Mouse (Mus musculus) mouse trophoblast stem cell (cell line): ENCODE results near the gene Sp2.

Experiments
- in situ Hi-C, 2 experiments: fragments of 300-500 bp; cut with MseI, MboI; formaldehyde crosslinking; loops; 2 replicates in 1 of 2; 3 replicates in 1 of 2; pipeline ENCODE4 v1.15.1; 2025

Gene Sp2

DNA sequence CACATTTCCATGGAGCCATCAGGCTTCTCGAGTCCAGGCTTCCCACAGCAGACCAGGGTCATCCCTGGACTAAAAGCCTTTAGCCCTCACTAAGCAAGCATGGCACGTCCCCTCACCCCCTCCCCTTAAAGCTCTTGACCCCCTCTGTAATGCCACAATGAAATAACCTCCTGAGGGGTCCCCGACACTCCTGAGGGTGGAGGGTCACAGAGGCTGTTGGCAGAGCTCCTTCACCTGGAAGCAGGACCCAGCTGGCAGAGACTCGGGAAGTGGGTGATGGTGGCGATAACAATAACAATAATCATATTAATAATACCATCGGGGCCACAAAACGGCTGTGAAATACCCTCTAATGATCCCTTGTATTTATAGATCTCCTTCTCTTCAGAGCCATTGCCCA lies at the start of gene Sp2:
Gene Sp2 (minus strand): TSS at position 101 of the 400 bp plus-strand sequence.
- in situ Hi-C loops = loop anchor here in 1 of 2 experiments (5.0 kb wide), 1 partner anchor 44 kb away; the partner anchor contains the start of gene Scrn2

DNA sequence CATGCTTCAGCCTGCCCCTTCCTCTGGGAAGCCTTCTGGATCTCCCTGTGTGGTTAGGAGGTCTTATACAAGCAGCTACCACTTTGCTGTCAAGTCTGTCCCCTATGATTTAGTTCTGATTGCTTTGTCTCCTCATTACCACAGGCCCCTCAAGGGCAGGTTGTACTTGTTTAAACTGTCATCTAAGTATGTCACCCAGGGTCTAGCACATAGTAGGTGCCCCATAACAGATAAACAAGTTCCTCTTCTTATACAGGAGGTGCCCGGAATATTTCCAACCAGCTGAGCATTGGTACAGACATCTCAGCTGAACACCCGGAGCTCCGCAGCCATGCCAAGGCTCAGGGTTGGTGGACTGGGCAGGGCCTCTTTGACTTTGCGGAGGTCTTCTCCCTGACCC lies 49.7 kb upstream of the Sp2 start:
- in situ Hi-C loops = no loop called here

DNA sequence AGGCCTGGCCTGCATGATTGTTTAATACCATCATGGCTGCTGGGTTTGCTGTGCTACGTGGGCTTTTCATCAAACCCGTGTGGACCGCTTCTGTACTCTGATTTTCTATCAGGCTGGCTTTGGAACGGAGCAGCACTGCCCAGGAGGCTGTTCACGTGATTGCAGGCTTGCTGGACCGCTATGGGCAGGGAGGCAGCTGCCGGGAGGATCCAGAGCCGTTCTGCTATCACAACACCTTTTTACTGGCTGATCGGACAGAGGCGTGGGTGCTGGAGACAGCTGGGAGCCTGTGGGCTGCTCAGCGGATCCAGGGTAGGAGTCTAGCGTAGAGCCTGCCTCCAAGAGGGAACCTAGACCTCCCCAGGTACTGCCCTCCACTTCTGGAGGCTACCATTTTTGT lies 49.2 kb upstream of the Sp2 start:
- in situ Hi-C loops = no loop called here

DNA sequence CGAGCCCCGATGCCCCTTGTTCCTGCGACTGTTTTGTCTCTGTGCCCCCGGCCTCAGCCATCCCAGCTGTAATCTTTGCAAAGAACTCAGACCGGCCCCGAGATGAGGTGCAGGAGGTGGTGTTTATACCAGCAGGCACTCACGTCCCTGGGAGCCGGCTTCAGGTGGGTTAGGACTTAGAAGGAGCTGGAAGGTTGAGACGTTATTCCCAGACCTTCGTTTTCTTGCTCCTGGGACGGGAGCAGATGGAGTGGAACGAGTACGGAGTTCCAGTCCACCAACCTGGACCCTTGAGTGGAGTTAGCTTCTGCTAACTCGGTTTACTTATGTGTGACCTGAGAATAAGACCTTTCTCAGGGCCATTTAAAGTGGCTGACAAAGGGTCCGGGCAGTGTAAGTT lies 47.7 kb upstream of the Sp2 start:
- in situ Hi-C loops = no loop called here

DNA sequence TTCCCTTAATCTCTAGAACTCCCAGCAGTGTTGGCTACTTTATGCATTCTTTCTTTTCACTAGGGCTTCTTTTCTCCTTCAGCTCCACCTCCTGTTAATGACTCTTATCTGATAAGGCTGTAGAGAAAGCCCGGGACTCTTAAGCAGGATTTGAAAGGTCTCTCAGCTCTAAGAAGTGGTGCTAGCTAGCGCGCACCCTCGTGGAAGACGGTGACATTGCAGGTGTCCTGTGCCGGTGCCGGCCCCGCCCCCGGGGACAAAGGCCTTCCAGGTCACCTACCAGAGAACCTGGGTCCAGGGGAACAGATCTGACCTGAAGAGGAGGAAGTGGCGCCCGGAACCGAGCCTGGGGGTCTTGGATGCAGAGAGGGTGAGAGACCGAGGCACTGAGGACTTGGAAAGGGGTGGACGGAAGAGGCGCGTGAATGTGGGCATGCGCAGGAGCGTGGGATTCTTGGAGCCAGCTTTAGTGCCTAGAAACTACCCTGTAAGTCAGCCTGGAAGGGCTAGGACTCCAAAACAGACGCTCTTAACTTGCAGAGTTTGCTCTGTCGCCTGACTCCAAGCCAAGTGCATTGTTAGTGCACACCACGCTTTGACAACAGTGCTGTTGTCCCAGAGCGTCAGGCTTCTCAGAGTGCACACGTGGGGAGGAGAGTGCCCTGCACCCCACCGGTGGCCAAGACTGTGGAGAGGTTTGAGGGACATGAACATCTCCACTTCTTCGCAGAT lies 47.1 kb upstream of the Sp2 start, which contains the start of gene Scrn2:
Gene Scrn2 (plus strand): TSS at position 253 of the 732 bp plus-strand sequence.
- in situ Hi-C loops = loop anchor here (5.0 kb wide), 2 partner anchors 43 to 48 kb away; partner anchors contain the start of gene Sp2 (in 1 of the 2)

DNA sequence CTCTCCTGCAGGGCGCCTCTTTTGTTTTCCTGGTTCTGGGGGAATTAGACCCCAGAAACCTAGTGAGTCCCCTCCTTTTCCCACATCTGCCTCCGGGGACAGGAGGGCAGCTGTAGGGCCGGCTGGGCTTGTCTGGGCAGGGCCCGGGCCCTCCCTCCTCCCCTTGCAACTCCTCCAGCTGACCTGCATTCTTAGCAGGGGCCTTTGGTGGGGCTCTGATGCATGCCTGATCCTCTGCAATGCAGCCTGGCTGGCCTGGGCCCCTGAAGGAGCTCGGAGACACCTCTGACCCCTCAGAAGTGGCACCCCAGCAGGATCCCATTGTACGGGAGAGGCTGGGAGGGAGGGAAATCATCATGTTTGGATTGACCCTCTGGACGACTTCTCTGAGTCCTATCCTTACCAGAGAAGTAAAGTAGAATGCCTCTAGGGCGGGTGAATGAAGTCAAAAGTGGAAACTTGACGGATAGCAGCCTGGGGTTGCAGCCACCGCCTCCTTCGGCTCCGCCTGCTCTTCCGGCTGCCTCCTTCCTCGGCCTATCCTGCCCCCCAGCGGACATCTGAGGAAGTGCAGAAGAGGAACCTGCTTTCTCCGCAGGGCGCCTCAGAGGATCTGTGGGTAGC lies 43.1 kb upstream of the Sp2 start:
- in situ Hi-C loops = loop anchor here (5.0 kb wide), 2 partner anchors 39 to 44 kb away; partner anchors contain the start of gene Sp2 (in 1 of the 2)

DNA sequence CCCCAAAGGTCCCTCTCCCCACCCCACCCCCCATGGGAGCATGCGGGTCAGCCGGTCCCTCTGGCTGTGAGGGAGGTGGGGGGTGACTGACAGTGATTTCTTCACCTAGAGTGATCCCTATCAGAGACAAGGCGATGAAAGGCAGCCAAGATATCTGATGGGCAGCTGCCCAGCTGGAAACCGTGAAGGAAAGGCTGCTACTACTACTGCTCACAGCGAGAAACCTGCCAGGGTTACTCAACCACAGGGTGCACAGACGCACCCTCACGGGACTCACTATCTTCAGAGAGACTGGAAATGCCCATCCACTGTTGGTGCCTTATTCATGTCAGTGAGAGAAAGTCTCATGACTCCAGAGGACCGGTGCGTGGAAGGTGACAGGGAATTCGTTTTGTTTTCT lies 42.2 kb upstream of the Sp2 start:
- in situ Hi-C loops = loop anchor here (5.0 kb wide), 2 partner anchors 38 to 43 kb away; partner anchors contain the start of gene Sp2 (in 1 of the 2)

DNA sequence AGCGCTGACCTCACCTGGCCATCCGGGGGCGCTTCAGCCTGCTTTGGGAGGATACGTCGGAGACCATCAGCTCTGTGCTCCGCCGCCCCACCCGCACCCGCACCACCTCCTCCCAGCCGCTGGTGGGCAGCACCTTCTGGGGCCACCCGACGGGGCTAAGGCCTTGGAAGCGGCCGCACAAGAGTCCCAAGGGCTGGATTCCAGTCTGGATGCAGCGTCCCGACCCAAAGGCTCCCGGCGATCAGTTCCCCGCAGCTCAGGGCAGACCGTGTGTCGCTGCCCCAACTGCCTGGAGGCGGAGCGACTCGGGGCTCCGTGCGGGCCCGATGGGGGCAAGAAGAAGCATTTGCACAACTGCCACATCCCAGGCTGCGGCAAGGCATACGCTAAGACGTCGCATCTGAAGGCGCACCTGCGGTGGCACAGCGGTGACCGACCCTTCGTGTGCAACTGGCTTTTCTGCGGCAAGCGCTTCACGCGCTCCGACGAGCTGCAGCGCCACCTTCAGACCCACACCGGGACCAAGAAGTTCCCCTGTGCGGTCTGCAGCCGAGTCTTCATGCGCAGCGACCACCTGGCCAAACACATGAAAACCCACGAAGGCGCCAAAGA lies 39.2 kb upstream of the Sp2 start:
- in situ Hi-C loops = no loop called here

DNA sequence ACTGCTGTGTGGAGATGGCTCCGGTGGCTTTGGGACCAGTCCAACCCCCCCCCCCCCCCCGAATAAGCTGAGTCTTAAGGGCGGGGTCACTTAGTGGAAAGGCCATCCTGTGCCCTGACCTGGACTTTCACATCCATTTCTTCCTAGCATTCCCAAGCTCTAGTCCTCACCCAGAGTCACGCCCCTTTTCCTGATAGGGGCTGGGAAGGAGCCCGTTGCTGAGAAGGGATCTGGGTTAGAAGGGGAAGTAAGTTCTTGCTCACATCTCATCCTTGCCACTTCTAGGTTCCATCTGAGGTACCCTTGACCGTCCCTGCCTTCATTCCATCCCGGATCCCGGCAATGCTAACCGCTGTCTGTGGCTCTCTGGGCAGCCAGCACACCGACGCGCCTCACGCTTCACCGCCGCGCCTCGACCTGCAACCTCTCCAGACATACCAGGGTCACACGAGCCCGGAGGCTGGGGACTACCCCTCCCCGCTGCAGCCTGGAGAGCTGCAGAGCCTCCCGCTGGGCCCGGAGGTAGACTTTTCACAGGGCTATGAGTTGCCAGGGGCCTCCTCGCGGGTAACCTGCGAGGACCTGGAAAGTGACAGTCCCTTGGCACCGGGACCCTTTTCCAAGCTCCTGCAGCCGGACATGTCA lies 38.5 kb upstream of the Sp2 start:
- in situ Hi-C loops = no loop called here

DNA sequence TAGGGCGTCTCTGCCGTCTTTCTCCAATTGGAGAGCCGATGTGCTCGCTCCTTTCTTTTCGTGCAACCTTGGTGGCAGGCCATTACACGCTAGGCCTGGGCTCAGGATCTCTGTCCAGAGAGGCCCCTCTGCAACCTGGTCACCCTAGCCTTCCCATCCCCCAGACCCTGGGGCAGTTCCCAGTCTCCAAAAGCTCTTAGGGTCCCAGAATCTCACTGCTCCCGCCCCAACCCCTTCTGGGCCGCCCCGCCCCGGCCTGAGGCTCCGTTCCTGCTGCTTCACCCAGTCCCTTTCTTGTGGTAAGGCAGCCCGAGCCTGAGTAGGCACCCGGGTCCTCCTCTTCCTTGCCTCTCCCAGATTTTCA lies 36.6 kb upstream of the Sp2 start:
- in situ Hi-C loops = no loop called here

DNA sequence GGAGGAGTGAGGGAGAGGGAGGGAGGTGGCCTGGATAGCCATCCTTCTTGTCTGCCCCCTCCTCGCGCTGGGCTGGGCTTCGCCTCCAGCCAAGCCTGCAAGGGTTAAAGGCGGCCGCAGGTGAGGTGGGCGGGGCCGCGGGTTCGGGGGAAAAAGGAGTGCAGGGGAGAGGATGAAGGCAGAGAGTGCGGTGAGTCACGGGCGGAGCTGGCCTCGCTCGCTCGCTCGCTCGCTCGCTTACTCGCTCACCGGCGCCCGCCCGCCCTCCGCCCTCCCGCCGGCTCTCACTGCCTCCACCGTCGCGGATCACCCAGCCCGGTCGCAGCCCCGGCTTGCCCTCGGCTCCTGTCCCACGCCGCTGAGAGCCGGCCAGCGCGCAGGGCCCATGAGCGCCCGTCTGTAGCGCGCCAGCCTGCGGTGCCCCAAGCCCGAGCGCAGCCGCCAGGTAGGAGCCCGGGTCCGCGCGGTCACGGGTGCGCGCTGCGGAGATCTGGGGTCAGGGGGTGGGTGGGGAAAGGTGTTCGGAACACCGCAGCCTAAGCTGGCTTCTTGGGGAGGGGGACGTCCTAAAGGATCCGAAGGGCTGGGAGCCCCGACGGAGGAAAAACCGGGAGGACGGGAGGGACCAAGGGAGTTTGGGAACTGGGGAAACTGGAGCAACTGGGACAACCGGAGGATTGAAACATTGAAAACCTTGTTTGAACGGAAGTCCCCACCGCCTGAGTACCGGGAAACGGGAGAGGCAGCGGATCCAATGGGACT lies 36.0 kb upstream of the Sp2 start:
- in situ Hi-C loops = no loop called here

DNA sequence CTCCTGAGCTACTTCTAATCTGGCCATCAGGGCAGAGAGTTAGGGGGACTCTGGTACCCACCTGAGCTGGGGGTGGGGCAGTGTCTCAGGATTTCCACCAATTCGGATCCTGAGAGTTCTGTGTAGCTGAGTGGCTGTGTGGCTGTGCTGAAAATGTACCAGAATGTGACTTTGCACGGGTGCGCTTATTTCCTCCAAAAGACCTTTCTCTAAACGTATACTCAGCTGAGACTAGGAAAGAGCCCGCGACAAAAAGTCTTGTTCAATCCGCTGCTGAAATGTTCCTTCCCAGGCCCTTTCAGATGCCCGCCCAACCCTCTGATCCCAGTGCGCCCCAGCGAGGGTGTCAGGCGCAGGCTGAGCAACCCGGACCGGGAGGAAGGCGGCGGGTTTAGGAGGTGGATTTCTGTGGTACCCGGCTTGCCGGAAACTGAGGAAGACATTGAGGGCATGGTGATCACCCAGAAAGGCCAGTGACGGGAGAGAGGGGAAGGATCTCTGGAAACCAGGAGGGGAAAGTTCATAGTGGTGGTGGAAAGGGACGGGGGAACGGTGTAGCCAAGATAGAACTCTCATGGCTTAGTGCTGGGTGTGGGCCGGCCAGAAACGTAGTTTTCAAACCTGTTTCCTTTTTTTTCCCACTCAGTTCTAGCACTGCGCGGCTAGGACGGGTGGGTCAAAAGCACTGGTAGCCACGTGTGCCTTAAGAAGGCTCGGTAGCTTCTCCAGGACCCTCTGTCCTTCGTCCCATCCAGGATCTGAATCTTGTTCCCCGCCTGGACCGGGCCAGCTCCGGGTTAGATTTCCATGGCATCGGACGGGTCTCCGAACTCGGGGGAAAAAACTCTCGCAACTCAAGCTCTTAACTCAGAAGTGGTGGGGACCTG lies 35.2 kb upstream of the Sp2 start:
- in situ Hi-C loops = no loop called here

DNA sequence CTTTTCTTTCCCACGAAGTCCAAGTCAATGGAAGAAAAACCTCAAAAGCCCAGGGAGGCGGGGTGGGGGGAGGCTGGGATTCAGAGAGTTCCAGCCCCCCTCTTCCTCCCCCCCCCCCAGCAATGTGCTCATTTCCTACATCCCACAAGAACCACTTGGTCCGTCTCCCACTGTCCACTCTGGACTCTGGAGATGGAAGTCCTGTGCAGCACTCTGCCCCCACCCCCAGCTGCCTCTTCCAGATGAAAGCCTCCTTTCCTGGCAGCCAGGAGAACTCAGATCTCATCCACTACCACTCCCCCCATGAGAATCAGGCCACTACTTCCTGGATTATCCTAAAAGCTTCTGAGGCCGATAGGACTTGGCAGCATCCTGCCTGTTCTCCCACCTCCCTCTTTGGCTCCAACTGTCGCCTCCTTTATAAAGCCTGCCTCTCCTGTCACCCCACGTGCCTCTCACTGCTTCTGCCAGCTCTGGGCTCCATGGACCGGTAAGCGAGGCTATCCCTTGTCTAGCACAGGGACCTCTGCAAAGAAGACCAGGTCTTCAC lies 30.4 kb upstream of the Sp2 start, which contains the start of gene Sp6:
Gene Sp6 (plus strand): TSS at position 274 of the 550 bp plus-strand sequence.
- in situ Hi-C loops = no loop called here

DNA sequence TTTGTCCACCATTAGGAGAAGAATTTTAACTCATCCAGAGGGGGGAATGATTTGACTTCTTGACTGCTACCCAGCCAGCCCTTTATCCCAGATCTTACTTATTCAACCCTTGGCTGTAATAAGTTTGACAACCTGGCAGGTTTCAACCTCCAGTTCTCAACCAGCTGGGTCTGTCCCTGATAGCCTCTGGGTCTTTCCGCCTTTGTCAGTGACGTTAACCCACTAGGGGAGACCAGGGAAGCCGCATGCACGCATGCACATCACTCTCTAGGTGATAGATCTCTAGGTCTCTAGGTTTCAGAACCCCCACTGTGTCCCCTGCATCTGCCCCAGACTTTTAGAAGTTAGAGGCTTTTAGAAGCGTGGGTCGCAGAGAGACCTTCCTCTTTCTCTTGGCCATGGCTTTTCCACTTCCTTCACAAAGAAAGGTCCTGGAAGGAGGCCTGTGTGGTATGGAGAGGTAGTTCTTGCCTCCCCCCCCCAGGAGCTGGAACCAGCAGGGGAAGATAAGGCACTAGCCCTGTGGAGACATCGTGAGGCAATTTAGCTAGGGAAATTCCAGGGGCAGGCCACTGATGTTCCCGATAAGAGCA lies 26.5 kb upstream of the Sp2 start:
- in situ Hi-C loops = no loop called here

DNA sequence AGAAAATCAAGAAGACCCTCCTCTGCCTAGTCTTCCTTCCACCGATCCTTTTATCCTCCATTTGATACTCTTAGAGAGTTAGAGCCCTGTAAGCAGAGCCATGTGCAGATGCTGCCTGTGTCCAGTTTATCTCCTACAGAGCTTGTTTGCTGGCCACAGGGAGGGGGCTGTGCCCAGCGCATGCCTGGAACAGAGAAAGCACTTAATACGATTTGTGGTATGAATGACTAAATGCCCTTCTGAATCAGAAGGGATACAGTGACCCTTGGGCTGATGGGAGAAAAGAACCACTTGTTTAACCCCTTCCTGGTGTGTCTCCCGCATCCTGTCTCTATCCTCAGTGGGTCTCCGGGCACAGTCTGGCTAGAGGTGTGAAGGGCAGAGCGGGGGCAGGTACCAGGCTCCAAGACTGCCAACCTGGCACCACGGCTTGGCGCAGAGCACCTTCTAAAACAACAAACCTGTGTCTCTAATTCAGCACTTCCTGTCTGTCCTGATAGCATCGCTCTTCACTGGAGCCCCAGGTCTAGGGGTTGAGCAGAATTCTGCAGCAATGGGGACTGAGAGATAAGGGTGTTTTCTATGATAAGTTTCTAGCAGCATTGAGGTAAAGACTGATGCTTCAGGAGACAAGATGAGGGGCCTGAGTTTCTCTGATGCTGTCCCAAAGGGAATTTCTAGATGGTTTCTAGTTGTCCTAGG lies 24.5 kb upstream of the Sp2 start:
- in situ Hi-C loops = no loop called here

DNA sequence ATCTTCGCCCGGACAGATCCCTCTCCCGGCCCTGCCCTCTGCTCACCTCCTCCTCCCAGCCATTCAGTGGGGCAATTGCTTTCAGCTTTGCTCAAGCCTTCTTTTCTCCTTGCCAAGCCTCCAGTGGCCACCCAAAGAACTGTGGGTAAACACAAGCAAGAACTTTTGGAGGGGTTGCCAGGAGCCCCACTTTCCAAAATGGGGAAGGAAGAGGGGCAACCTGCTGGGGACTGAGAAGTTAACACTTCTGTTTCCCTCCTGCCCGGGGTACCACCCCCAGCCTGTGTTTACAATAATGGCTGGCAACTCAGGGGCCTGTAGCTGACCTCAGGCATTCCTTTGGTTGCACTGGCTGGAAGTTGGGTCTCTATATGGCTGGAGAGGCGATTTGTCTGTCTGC lies 20.4 kb upstream of the Sp2 start:
- in situ Hi-C loops = no loop called here

DNA sequence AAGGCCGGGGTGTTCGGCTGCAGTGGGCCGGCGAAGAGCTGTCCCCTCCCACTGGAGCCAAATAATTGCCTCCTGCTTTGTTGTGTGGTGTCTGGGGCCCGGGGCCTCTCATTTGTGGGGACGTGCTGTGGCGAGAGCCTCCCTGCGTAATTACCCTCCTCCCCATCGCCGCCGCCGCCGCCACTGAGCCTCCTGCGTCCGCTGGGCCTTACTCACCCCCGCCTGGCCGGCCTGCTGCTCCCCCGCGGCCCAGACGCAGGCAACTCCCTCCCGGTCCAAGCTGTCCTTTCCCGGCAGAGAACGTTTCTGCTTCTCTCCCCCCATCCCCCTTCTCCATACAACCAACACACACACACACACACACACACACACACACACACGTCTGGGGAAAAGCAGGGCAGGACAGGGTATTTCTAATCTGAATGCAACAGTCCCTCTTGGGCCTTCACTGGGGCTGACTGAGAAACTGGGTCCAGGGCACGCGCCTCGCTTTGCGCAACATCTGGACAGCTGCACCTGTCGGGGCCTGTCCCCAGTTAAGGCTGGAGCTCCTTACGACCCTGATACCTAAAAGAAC lies 14.7 kb upstream of the Sp2 start:
- in situ Hi-C loops = no loop called here

DNA sequence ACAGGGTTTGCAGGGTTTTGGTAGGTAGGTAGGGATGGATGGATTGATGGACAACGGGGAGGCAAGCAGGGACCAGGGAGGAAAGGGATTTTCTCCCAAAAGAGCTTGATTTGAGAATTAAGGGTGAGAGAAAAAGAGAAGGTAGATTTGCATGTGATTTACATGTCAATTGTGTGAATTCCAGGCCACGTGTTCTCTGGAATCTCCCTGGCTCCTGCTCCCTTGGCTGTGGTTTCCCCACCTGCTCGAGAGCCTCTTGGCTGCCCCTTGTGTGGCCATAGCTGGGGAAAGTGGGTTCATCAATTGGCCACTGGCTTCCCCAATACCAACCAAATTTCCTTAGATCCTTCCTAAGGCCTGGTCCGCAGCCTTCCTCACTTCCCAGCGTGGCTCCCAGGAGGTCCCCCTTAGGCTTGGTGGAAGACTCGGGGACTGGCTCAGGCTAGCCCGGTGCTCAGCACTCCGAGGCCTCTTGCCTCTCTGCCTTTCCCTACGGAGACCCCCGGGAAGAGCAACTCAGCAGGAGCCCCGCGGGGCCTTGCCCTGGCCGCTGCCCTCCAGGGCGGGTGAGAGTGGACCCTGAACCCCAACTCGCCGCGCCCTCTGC lies 14.1 kb upstream of the Sp2 start:
- in situ Hi-C loops = no loop called here
